8 mouse cellular contexts compared by ENCODE assay signal in genomic region chr2:33581449-33581777, GRCm38 (mm10). TPM values are rescaled to one million over a fixed set of nuclear protein-coding genes. Genes with fewer than 3 reads are reported as not detected.
A peak's percentile ranks its signal among the peaks of the same experiment; 100 is the strongest.
DNase-seq lines count a peak whose midpoint lies in the region; ATAC-seq lines count a peak whose summit lies in the region.
"Had no signal": no experiment of that assay in that cellular context is flagged by ENCODE, and none has a peak within 500 bp of the region (broad histone marks: within the 10 kb centered on the region; RNA-seq: fewer than 3 reads in every experiment).

No protein-coding gene starts in this region.

- no peak overlapping the region for H3K9ac ChIP-seq in liver, embryonic 11.5 days (ENCODE audit: low read depth, low read length)
- H3K9ac ChIP-seq in forebrain, embryonic 11.5 days (ENCODE audit: low read length): no peak overlapping the region

- no peaks in the 10 kb centered on the region for H3K36me3 ChIP-seq in liver, embryonic 11.5 days (ENCODE audit: control insufficient read depth, insufficient read depth, low read length)
- H3K36me3 ChIP-seq in forebrain, embryonic 11.5 days (ENCODE audit: control insufficient read depth, insufficient read depth, low read length): no peaks in the 10 kb centered on the region
- H3K36me3 ChIP-seq in limb, embryonic 10.5 days: no peaks in the 10 kb centered on the region

- H3K9me3 ChIP-seq in liver, embryonic 11.5 days (ENCODE audit: control insufficient read depth, low read length): no peaks in the 10 kb centered on the region
- H3K9me3 ChIP-seq in forebrain, embryonic 11.5 days (ENCODE audit: control insufficient read depth, low read length): no peaks in the 10 kb centered on the region
- H3K9me3 ChIP-seq in limb, embryonic 10.5 days (replicated peaks): no peaks in the 10 kb centered on the region

- WGBS in liver, embryonic 11.5 days: 3% methylated on average over 6 of the region's 6 CpGs
- 0% methylated on average over 6 of the region's 6 CpGs for WGBS in forebrain, embryonic 11.5 days
- WGBS in limb, embryonic 10.5 days: 0% methylated on average over 6 of the region's 6 CpGs

- peaks cover 78% of the 10 kb centered on the region for H3K27me3 ChIP-seq in liver, embryonic 11.5 days (replicated peaks; ENCODE audit: control insufficient read depth, insufficient read depth, low read length)
- H3K27me3 ChIP-seq in forebrain, embryonic 11.5 days (ENCODE audit: control insufficient read depth, insufficient read depth, low read length): peaks cover 96% of the 10 kb centered on the region
- peaks cover 90% of the 10 kb centered on the region for H3K27me3 ChIP-seq in limb, embryonic 10.5 days (ENCODE audit: low read depth, poor library complexity, severe bottlenecking)

- H3K4me3 ChIP-seq in liver, embryonic 11.5 days (ENCODE audit: low read depth, low read length): no peak overlapping the region
- 0 out of 2 replicates have a peak overlapping the region, but pooled peaks have one; percentile 7 for H3K4me3 ChIP-seq in forebrain, embryonic 11.5 days (ENCODE audit: low read depth, low read length)
- H3K4me3 ChIP-seq in limb, embryonic 10.5 days: peak overlapping the region; percentile 39

- 0 out of 2 replicates have a peak, but pooled peaks have one; percentile 4 for ATAC-seq in liver, embryonic 11.5 days (replicated peaks; ENCODE audit: low FRiP score)
- ATAC-seq in forebrain, embryonic 11.5 days (replicated peaks; ENCODE audit: low FRiP score): no peak

- H3K4me2 ChIP-seq in liver, embryonic 11.5 days: peak overlapping the region; percentile 58; the same call in 1 of the 2 replicates
- peak overlapping the region; percentile 32 for H3K4me2 ChIP-seq in forebrain, embryonic 11.5 days (ENCODE audit: low read depth, low read length, severe bottlenecking)

- peak overlapping the region; percentile 21; the same call in 1 of the 2 replicates for H3K27ac ChIP-seq in liver, embryonic 11.5 days (ENCODE audit: low read depth, low read length)
- H3K27ac ChIP-seq in forebrain, embryonic 11.5 days (ENCODE audit: low read depth, low read length): no peak overlapping the region
- H3K27ac ChIP-seq in limb, embryonic 10.5 days: peak overlapping the region; percentile 7; the same call in 1 of the 2 replicates

- no peak for DNase-seq in liver, embryonic 11.5 days (ENCODE audit: low spot score)
- DNase-seq in liver: no peak
- no peak for DNase-seq in forebrain, embryonic 11.5 days (ENCODE audit: low spot score)
- peak; percentile 56 for DNase-seq in limb, embryonic 10.5 days (ENCODE audit: low spot score)
- DNase-seq in retina, embryonic 14.5 days (ENCODE audit: low spot score): peak; percentile 47
- DNase-seq in cerebellum, adult 11 months: no peak
- no peak for DNase-seq in frontal cortex, postnatal 14 days (ENCODE audit: low spot score in 2 of 2)
- DNase-seq: kidney, adult 11 months had no signal

- H3K4me1 ChIP-seq in liver, embryonic 11.5 days (replicated peaks; ENCODE audit: control insufficient read depth, insufficient read depth, low read length): peaks cover 14% of the 10 kb centered on the region
- H3K4me1 ChIP-seq in forebrain, embryonic 11.5 days (replicated peaks; ENCODE audit: control insufficient read depth, insufficient read depth, low read length): peaks cover 45% of the 10 kb centered on the region
- peaks cover 100% of the 10 kb centered on the region for H3K4me1 ChIP-seq in limb, embryonic 10.5 days

RNA-seq across cellular contexts. Expression of gene Lmx1b, which starts 58.9 kb away (rescaled TPM):
- polyA plus RNA-seq in liver, embryonic 11.5 days (2014; fragmentation: Nextera tagmentation; extraction: Ambion mirVana): 0.14 TPM in 1 of 2 replicates, not detected in the other
- 1.0 and 1.6 TPM in 2 replicates for polyA plus RNA-seq in forebrain, embryonic 11.5 days (2014; fragmentation: Nextera tagmentation; extraction: Ambion mirVana)
- polyA plus RNA-seq in limb, embryonic 10.5 days (2016; fragmentation: Nextera tagmentation; extraction: Ambion mirVana): 11.0 and 13.9 TPM in 2 replicates

Comparison
In these comparisons a context has a peak if more than half of its experiments do, and no peak if none do; other contexts are left out.
1. DNase-seq: peak in limb, embryonic 10.5 days (single experiment) and retina, embryonic 14.5 days (single experiment); none in liver, embryonic 11.5 days (single experiment), liver (single experiment), forebrain, embryonic 11.5 days (single experiment), cerebellum, adult 11 months (single experiment) and frontal cortex, postnatal 14 days (0 of 2).